Mouse (Mus musculus) stomach, postnatal 0 days (tissue): Measurements from ENCODE around the gene Becn1.

Experiments used
- CTCF ChIP-seq: IDR thresholded peaks from 2 replicates; pipeline ENCODE4 v1.5.1; 2016; ENCODE audit warnings: antibody characterized with exemption, low read depth, mild to moderate bottlenecking, moderate library complexity
- EP300 ChIP-seq: optimal IDR thresholded peaks from 2 replicates; pipeline ENCODE3; 2016; ENCODE audit warnings: antibody characterized with exemption

DNA sequence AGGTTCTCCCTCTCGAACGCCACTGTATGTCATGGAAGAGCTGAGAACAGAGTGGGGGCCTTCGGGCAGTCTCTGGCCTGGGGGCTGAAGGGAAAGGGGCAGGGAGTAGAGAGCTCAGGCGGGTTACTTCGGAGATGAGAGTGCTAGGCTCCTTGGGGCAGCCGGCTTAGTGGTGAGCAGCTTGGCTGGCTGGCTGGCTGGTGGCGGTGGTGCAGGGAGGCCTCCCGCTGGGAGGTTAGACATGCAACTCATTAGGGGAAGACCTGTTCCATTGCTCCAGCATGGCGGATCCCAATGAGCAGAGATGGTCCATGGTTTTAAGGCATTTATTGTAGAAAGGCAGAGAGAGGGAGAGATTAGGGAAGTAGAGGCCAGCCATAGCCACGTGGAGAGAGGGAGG, 31.9 kb upstream of the Becn1 start:
- TF ChIP-seq CTCF, result no peak
- no peak for TF ChIP-seq EP300
